Mouse (Mus musculus) naive thymus-derived CD4-positive, alpha-beta T cell, adult 2 months (primary cell): ENCODE measurements around the gene Setdb2.
"Not testable (repeated sequence)": the region's sequence is repeated elsewhere in the genome, so short reads cannot be mapped to it uniquely, and the experiment has no call there.

Experiments used
- DNase-seq: peaks from one replicate; pipeline ENCODE4 v3.0.0-alpha.2; 2011; ENCODE audit warnings: low read depth

The Setdb2 gene

GRCm38 (mm10) chr14:59440558-59441471 is at the start of gene Setdb2, which contains the start of gene Cab39l:
Gene Setdb2 (minus strand): TSS chr14:59440884.
Gene Cab39l (plus strand): TSS chr14:59440972.
- DNase-seq: peak; percentile 95

GRCm38 (mm10) chr14:59485247-59485810 is 44.6 kb upstream of the Setdb2 start:
- no peak for DNase-seq

- DNase-seq: no peak
Observed at GRCm38 (mm10) chr14:59478699-59479098, 38.0 kb upstream of the Setdb2 start.

DNA sequence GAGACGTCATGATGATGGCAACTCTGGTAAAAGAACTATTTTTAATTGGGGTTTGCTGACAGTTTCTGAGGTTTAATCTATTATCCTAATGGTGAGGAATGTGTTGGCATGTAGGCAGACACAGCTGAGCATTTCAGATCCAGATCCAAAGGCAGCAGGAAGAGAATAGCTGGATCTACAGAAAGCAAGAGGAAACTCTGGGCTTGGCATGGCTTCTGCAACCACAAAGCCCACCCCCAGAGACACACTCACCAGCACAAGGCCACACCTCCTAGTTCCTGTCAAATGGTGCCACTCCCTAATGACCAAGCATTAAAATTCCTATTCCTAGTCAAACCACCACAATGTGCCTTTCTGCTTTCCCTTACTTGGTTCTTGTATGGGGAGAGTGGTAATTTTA is 30.1 kb upstream of the Setdb2 start:
- no peak for DNase-seq

DNA sequence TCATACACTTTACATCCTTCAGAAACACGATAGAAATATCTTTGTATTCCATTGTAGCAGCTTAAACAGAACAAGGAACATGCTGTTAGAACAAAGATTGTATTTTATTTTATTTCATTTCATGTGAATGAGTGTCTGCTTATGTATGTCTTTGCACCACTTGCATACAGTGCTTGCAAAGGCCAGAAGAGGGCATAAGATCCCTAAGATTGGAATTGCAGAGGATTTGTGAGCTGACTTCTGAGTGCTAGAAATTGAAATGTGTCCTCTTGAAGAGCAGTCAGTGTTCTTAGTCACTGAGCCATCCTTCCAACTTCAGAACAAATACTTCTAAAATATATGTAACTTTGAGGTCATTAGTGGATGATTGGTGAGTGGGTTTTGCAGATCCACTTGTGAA is 27.1 kb upstream of the Setdb2 start:
- peak; percentile 6 for DNase-seq

- DNase-seq: no peak
Observed at GRCm38 (mm10) chr14:59466503-59466902, 25.8 kb upstream of the Setdb2 start.

- no peak for DNase-seq
Observed at GRCm38 (mm10) chr14:59447981-59448380, 7.3 kb upstream of the Setdb2 start.

- DNase-seq: no peak
Observed at GRCm38 (mm10) chr14:59445421-59445820, 4.7 kb upstream of the Setdb2 start.

DNA sequence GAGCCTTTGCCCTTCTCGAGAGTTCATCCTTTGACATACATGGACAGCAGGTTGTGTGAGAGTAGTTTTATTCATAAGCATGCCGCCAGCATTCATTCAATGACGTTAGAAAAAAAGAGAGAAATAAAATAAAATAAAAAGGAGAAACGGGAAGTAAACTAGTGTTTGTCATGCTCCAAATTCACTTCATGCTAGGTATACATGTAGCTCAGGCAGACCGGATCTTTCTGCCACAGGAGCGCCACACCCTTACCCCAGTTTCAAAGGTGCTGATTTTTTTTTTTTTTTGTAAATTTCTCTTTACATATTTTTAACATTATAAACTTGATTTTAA is 755 bp upstream of the Setdb2 start:
- peak; percentile 65 for DNase-seq

DNA sequence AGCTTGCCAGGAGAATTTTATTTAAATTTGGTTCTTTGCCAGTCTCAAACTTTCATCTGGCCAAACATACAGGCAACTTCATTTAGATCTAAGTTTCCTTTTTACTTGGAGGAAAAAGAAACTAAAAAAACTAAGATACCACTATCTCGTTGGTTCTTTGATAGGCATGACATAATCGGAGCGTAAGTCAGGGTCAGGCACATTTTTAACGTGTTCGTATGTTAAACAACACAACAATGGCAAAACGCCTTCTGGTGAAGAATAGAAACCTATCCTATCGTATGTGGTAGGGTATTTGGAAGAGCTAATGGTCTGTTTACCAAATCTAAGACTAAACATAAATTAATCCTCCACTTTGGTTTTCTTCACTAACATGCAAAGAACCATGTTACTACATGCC is 645 bp downstream of the Setdb2 start:
- peak; percentile 66 for DNase-seq

DNA sequence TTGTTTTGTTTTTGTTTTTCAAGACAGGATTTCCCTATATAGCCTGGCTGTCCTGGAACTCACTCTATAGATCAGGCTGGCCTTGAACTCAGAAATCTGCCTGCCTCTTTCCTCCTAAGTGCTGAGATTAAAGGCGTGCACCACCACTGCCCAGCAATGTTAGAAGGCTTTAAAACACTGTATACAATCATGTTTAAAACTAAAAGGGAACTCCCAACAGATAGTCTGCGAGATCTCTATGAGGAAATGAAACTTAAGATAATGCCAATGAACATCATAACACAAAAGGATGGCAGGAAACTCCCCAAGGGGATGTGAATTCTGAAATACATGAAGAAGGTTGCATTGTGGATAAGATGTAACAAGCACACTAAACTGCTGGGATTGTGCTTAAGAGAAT is 2.2 kb downstream of the Setdb2 start:
- DNase-seq: no peak

GRCm38 (mm10) chr14:59437398-59437797 is 3.3 kb downstream of the Setdb2 start:
- no peak for DNase-seq

- DNase-seq: no peak
Observed at GRCm38 (mm10) chr14:59435206-59435605, 5.5 kb downstream of the Setdb2 start.

DNA sequence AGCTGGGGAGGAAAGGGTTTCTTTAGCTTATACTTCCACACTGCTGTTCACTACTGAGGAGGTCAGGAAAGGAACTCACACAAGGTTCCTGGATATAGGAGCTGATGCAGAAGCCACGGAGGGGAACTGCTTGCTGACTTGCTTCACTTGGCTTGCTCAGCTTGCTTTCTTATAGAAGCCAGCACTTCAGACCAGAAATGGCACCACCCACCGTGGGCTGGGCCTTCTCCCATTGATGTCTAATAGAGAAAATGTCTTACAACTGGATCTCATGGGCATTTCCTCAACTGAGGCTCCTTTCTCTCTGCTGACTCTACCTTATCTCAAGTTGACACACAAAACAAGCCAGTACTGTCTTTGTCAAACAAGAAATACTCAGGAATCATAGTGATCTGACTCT is 6.8 kb downstream of the Setdb2 start:
- DNase-seq: no peak

- DNase-seq: no peak
Observed at GRCm38 (mm10) chr14:59430556-59430955, 10.1 kb downstream of the Setdb2 start.

GRCm38 (mm10) chr14:59422912-59423663 is 17.6 kb downstream of the Setdb2 start:
- no peak for DNase-seq

DNA sequence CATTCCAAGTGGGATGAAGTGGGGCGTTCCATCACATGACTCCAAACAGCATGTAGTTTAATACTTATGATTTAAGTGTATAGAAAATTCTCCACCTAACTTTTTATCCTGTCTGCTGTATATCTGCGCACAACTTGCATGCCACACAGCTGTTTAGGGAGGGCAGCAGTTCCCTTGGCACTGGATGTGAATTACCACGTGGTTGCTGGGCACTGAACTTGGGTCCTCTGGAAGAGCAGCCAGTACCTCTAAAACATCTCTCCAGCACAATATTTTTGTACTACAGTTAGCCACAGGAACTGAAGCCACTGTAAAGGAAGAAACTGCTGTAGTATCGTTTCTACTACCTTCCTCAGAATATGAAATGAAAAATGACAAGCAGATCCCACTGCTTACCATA is 22.5 kb downstream of the Setdb2 start:
- no peak for DNase-seq

DNA sequence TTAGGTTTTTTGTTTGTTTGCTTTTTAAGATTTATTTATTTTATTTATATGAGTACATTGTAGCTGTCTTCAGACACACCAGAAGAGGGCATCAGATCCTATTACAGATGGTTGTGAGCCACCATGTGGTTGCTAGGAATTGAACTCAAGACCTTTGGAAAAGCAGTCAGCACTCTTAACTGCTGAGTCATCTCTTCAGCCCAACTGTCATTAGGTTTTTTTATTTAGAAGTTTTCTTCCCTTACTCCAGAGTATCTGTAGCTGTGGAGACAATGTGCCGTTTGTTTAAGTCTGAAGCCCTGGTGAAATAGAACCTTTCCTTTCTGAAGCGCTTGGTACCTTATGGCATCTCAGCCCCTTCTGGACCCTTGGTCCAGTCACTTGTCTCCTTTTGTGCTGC is 25.7 kb downstream of the Setdb2 start:
- DNase-seq: not testable (repeated sequence)

DNA sequence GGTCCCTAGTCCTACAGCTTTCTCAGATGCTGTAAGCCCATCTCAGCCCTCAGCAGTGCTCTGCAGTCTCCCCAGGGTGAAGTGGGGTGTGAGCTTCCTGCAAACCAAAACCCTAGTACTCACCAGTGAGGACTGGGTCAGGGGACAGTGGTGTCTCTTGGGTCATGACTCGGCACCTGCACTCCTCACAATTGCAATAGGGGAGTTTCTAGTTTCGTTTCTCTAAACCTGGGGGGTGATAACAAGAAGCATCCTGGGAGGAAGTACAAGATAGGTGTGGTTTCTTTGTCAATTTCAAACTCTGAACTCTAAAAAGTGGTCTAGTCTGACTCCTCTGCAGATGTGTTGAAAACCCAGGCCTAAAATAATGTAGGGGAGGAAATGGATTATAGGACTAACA is 43.7 kb downstream of the Setdb2 start:
- DNase-seq: peak; percentile 65

DNA sequence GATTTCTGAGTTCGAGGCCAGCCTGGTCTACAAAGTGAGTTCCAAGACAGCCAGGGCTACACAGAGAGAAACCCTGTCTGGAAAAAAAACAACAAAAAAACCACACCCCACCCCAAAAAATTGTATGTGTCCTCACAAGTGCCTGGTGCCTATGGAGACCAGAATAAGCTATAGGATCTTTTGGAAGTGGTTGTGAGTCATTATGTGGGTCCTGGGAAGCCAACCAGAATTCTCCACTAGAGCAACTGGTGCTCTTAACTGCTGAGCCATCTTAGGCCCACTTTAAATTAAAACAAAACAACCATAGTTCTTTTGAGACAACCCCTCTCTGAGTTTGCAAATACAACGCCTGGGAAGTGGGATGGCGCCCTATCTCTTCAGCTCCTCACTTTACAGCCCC is 45.4 kb downstream of the Setdb2 start, which contains the start of gene Phf11c:
Gene Phf11c, minus strand, starts transcription at position 101 of the 400 bp plus-strand sequence.
- no peak for DNase-seq

DNA sequence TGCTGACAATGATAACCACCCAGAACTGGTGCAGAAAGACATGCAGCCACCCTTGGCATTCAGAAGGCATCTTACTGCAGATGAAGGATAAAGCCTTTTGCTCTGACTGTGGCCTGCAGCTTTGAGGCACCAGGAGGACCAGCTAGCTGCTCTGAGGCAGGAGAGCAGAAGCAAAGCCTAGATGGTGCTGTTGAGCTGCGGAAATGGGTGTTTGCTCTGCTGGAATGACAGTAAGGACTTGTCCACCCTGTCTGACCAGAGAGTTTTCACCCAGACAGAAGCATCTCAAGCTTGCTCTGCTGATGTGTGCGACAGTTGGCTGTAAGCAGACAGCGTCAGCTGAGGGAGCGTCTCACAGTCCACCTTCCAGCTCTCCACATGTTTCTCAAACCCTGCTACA is 50.5 kb downstream of the Setdb2 start:
- DNase-seq: not testable (repeated sequence)

DNA sequence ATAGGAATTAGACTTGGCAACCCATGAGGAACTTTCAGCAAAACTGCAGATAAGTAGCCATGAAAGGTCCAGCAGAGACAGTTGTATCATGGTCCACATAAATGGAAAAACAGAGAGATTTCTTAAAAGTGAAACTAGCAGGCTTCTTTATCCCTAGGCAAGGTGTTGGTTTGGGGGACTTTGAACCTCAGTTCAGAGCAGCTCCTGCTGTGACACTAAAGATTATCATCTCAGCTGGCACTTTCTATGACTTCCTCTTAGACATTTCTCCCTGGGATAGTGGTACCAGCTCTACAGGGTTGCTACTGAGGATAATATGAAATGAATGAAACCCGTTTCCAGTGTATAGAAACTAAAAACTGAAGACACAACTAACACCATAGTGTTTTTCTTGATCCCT is 51.2 kb downstream of the Setdb2 start:
- DNase-seq: no peak
